Mouse (Mus musculus): Measurements from ENCODE around the gene Tmem230. TPM values are rescaled to one million over a fixed set of nuclear protein-coding genes. Genes with fewer than 3 reads are reported as not detected.

Gene Tmem230
- polyA plus RNA-seq (2012; ENCODE audit: low replicate concordance): 15.2 and 19.9 TPM in 2 replicates

DNA sequence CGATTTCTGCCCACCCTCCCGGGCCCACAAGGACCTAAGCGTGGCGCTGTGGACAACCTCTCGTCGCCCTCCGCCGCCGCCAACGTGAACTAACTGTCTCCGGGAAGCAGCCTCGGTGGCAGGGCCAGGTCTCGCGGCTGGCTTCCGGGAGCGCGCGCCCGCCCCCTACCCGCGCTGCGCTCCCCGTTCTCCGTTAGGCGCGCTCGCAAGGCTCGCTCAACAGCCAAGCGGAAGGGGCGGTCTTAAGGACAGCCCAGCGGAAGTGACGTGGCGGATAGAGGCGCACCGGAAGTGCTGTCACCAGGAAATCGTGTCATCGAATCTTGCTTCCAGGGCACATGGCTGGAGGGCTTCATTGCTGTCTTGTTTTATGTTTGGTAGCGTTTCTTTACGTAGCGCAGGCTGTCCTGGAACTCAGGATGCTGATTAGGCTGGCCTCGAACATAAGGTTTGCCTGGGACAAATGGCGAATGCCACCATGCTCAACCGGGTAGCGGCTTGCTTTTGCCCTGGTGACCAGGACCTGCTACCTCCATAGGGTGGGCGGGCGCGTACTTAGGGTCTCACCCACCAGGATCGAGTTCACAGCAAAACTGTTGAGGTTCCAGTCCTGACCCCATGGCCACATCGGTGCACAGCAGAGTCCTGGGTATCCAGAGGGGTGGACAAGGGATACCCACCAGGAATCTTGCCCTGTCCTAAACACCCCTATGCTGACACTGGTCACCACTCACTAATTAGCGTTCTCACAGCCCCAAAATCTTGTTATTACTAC is at the start of gene Tmem230:
TSS of gene Tmem230 (minus strand) at position 269 of the 775 bp plus-strand sequence.

DNA sequence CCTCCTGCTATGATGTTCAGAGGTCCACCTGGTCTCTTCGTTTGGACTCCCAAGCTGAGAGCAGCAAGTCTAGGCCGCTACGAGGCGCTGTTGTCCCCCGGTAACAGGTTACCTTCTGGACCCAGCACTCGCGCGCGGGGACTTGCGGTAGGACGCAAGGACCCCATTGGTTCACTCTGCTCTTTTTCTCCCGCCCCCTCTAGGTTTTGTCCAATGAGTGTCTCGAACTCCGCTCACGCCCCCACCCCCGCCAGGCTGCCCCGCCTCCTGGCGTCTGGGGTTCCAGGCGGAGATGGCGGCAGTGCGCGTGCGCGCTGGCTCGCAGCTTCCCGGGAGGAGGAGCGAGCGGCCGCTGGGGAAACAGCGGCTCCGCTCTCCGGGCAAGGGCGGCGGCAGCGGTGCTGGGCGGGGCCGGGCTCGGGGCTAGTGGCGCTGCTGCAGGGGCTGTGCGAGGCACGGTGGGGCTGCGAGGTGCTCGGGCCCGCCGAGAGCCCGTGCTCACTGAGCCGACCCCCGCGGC is 15.3 kb upstream of the Tmem230 start, which contains the start of gene Cds2:
TSS of gene Cds2 (plus strand) at position 270 of the 520 bp plus-strand sequence.

DNA sequence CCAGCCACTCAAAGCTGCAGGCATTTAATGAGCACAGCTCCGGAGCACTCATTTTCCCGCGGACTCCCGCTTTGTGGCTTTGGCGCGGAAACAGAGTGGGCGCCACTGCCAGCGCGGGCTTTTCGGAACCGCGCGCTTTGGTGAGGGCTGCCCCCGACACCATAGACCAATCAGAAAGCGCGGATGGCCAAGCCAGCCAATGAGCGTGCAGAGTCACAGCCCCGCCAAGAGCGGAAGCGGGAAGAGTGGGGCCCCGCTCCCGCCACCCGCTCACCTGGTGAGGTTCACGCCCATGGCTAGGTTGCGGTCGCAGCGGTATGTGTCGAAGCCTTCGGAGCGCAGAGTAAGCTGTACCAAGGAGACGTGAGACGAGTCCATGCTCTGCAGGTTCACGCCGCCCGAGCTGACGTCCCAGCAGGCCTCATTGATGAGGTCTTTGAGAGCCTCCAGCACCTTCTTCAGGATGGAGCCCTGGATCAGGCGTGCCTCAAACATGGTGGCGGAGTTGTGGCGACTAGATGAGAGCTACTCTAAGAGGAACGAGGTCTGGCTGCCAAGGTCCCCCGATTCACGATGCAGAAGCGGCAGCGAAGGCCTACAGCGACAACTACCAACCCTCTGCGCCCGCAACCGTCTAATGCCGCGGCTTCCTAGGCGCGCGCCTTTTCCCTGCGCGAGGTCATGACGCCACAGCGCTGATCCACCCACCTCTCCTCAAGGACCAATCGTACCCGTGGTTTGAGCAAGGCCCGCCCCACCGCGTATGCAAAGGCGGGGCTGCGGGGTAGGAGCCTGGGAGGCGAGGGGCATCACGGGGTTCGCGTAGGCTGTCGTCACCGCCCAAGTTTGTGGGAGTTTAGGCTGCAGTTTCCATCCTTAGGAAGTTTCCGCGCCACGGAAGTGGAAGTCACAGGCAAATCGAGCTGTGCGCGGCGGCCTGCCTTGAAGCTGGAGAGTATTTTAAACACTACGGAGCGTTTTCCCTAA is 5.2 kb upstream of the Tmem230 start, which contains the start of gene Pcna:
TSS of gene Pcna (minus strand) at position 773 of the 987 bp plus-strand sequence.

Other genes with a start within 250 kb of the Tmem230 start
- 11.0 and 19.3 TPM in 2 replicates for gene Rassf2, start 217.5 kb downstream of the Tmem230 start, polyA plus RNA-seq (2012; ENCODE audit: low replicate concordance)
- 0.65 and 4.9 TPM in 2 replicates for gene Slc23a2, start 102.7 kb downstream of the Tmem230 start, polyA plus RNA-seq (2012; ENCODE audit: low replicate concordance)
- 14.3 and 88.7 TPM in 2 replicates for gene Pcna, start 5.5 kb upstream of the Tmem230 start, polyA plus RNA-seq (2012; ENCODE audit: low replicate concordance)
- 6.1 and 10.3 TPM in 2 replicates for gene Cds2, start 15.3 kb upstream of the Tmem230 start, polyA plus RNA-seq (2012; ENCODE audit: low replicate concordance)
- gene Prokr2, start 137.6 kb upstream of the Tmem230 start, polyA plus RNA-seq (2012; ENCODE audit: low replicate concordance): 0.11 TPM in 1 of 2 replicates, not detected in the other